Comparison of ENCODE assay signal across 8 mouse cellular contexts in the genomic region with DNA sequence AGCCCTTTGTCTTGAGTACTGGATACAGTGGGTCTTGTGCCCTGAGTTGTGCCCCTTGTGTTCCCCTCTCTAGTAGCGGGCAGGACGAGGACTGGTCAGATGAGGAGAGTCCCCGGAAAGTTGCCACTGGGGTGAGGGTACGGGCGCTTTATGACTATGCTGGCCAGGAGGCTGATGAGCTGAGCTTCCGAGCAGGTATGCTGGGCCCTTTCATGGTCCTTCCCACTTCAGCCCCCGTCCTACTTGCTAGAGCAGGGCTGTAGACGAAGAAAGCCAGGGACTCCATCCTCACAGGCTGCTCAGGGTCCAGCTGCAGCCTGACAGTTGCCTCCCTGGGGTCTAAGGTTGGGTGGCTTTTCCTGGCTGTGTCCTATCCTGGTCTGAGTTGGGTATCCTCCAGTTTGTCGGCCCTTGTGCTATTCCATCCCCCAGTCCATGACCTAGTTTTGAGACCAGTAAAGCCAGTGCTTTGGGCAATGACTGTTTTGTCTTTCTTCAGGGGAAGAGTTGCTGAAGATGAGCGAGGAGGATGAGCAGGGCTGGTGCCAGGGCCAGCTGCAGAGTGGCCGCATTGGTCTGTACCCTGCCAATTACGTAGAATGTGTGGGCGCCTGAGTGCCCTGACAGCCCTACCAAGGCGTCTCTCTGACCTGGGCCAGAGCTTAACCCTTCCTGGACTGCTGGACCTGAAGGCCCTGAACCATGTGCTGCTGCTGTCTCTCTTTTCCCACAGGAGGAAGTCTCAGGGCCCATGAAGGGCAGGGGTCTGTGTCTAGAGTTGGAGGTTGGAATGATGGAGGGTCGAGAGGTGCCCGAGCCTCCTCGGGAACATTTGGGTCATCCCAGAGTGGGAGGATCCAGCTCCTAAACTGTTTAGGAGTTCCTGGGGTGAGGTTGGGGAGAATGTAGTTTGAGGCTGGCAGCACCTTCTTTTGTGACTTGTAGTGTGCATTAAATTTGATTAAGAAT. TPM values are rescaled to one million over a fixed set of nuclear protein-coding genes. Genes with fewer than 3 reads are reported as not detected.
DNase-seq lines count a peak whose midpoint lies in the region; ATAC-seq and TF ChIP-seq lines count a peak whose summit lies in the region.

No protein-coding gene starts in this region.

- ATAC-seq in intestine, embryonic 16.5 days, result no peak
- no peak for ATAC-seq in neural tube, embryonic 13.5 days (ENCODE audit: low read depth)

- H3K4me3 ChIP-seq in left cerebral cortex, adult 2 months, result peak overlapping the region; percentile 83
- H3K4me3 ChIP-seq in forebrain, embryonic 10.5 days, result peak overlapping the region; percentile 92
- H3K4me3 ChIP-seq in intestine, embryonic 16.5 days (ENCODE audit: low read length), result peak overlapping the region; percentile 87
- peak overlapping the region; percentile 82 for H3K4me3 ChIP-seq in neural tube, embryonic 13.5 days

- peak overlapping the region; percentile 86 for H3K27ac ChIP-seq in left cerebral cortex, adult 2 months
- H3K27ac ChIP-seq in forebrain, embryonic 10.5 days, result peak overlapping the region; percentile 96
- peak overlapping the region; percentile 87 for H3K27ac ChIP-seq in intestine, embryonic 16.5 days (ENCODE audit: low read length)
- peak overlapping the region; percentile 95 for H3K27ac ChIP-seq in neural tube, embryonic 13.5 days (replicated peaks)

- intact Hi-C loops in left cerebral cortex, adult 2 months (cut with DNase I), result no loop called here
- intact Hi-C loops in left cerebral cortex, postnatal 10 days (cut with DNase I), result no loop called here
- intact Hi-C loops in gastrocnemius, postnatal 14 days (cut with DNase I; ENCODE audit: low total_unique reads), result no loop called here

- WGBS in forebrain, embryonic 10.5 days, result 89% methylated on average over 17 of the region's 17 CpGs
- WGBS in intestine, embryonic 16.5 days, result 89% methylated on average over 17 of the region's 17 CpGs
- WGBS in neural tube, embryonic 13.5 days, result 85% methylated on average over 17 of the region's 17 CpGs

- TF ChIP-seq CTCF in left cerebral cortex, adult 2 months (IDR thresholded peaks at IDR 0.05), result no peak

- peaks cover 27% of the 10 kb centered on the region for H3K4me1 ChIP-seq in forebrain, embryonic 10.5 days
- peaks cover 11% of the 10 kb centered on the region for H3K4me1 ChIP-seq in intestine, embryonic 16.5 days (ENCODE audit: control insufficient read depth, insufficient read depth, low read length)
- peaks cover 20% of the 10 kb centered on the region for H3K4me1 ChIP-seq in neural tube, embryonic 13.5 days (replicated peaks)

- H3K9me3 ChIP-seq in forebrain, embryonic 10.5 days, result no peaks in the 10 kb centered on the region
- H3K9me3 ChIP-seq in intestine, embryonic 16.5 days (ENCODE audit: control insufficient read depth, low read length), result no peaks in the 10 kb centered on the region
- H3K9me3 ChIP-seq in neural tube, embryonic 13.5 days, result no peaks in the 10 kb centered on the region

- DNase-seq in left cerebral cortex, adult 2 months (ENCODE audit: extremely low spot score in 1 of 2, low spot score in 2 of 2), result no peak
- no peak for DNase-seq in left cerebral cortex, postnatal 10 days (ENCODE audit: extremely low spot score in 1 of 2, low spot score in 2 of 2)
- no peak for DNase-seq in forebrain, embryonic 10.5 days (ENCODE audit: extremely low spot score, low spot score)
- no peak for DNase-seq in gastrocnemius, postnatal 14 days
- no peak for DNase-seq in embryo, embryonic 11 days
- DNase-seq in urinary bladder, postnatal 36 days (ENCODE audit: low spot score in 2 of 2), result no peak

- H3K4me2 ChIP-seq in intestine, embryonic 16.5 days (ENCODE audit: low read depth, low read length), result peak overlapping the region; percentile 69
- H3K4me2 ChIP-seq in neural tube, embryonic 13.5 days, result peak overlapping the region; percentile 83

- H3K36me3 ChIP-seq in forebrain, embryonic 10.5 days (replicated peaks), result peaks cover 71% of the 10 kb centered on the region
- peaks cover 13% of the 10 kb centered on the region; the same call in 1 of the 2 replicates for H3K36me3 ChIP-seq in intestine, embryonic 16.5 days (ENCODE audit: control insufficient read depth, insufficient read depth, low read length)
- peaks cover 25% of the 10 kb centered on the region for H3K36me3 ChIP-seq in neural tube, embryonic 13.5 days

- H3K27me3 ChIP-seq in forebrain, embryonic 10.5 days (ENCODE audit: poor library complexity, severe bottlenecking), result 0 out of 2 replicates have a peak, but pooled peaks cover 6% of the 10 kb centered on the region
- no peaks in the 10 kb centered on the region for H3K27me3 ChIP-seq in intestine, embryonic 16.5 days (replicated peaks; ENCODE audit: control insufficient read depth, insufficient read depth, low read length)
- no peaks in the 10 kb centered on the region for H3K27me3 ChIP-seq in neural tube, embryonic 13.5 days

- H3K9ac ChIP-seq in intestine, embryonic 16.5 days (ENCODE audit: low read depth, low read length), result peak overlapping the region; percentile 62
- H3K9ac ChIP-seq in neural tube, embryonic 13.5 days, result peak overlapping the region; percentile 67

RNA-seq across cellular contexts. Expression of a gene that starts 0.8 kb away (rescaled TPM):
- total RNA-seq in left cerebral cortex, adult 2 months (2021), result 10 to 100 TPM; 73.9 to 81.8 TPM
- 10 to 100 TPM; 60.5 to 61.6 TPM for total RNA-seq in left cerebral cortex, postnatal 10 days (2021)
- 97.5 and 99.0 TPM in 2 replicates for polyA plus RNA-seq in forebrain, embryonic 10.5 days (2016; fragmentation: Nextera tagmentation; extraction: Ambion mirVana)
- polyA plus RNA-seq in intestine, embryonic 16.5 days (2015; fragmentation: Nextera tagmentation; extraction: Ambion mirVana), result 68.4 and 73.1 TPM in 2 replicates
- polyA plus RNA-seq in neural tube, embryonic 13.5 days (2015; fragmentation: Nextera tagmentation; extraction: Ambion mirVana), result 64.5 and 67.0 TPM in 2 replicates
- 100 to 1,000 TPM in 1 of 2 experiments, 10 to 100 TPM in 1; 74.4 to 104 TPM for total RNA-seq in gastrocnemius, postnatal 14 days (2021)

RNA-seq across cellular contexts. Expression of a gene that starts 8.2 kb away (rescaled TPM):
- 10 to 100 TPM; 42.7 to 46.9 TPM for total RNA-seq in left cerebral cortex, adult 2 months (2021)
- total RNA-seq in left cerebral cortex, postnatal 10 days (2021), result 10 to 100 TPM; 36.4 to 38.7 TPM
- 38.7 and 40.1 TPM in 2 replicates for polyA plus RNA-seq in forebrain, embryonic 10.5 days (2016; fragmentation: Nextera tagmentation; extraction: Ambion mirVana)
- polyA plus RNA-seq in intestine, embryonic 16.5 days (2015; fragmentation: Nextera tagmentation; extraction: Ambion mirVana), result 17.0 and 21.0 TPM in 2 replicates
- polyA plus RNA-seq in neural tube, embryonic 13.5 days (2015; fragmentation: Nextera tagmentation; extraction: Ambion mirVana), result 14.8 and 15.3 TPM in 2 replicates
- total RNA-seq in gastrocnemius, postnatal 14 days (2021), result 100 to 1,000 TPM; 282 to 292 TPM

RNA-seq across cellular contexts. Expression of a gene that starts 27.2 kb away (rescaled TPM):
- 10 to 100 TPM; 11.7 to 14.4 TPM for total RNA-seq in left cerebral cortex, adult 2 months (2021)
- 10 to 100 TPM; 10.2 to 11.3 TPM for total RNA-seq in left cerebral cortex, postnatal 10 days (2021)
- 9.3 and 10.6 TPM in 2 replicates for polyA plus RNA-seq in forebrain, embryonic 10.5 days (2016; fragmentation: Nextera tagmentation; extraction: Ambion mirVana)
- polyA plus RNA-seq in intestine, embryonic 16.5 days (2015; fragmentation: Nextera tagmentation; extraction: Ambion mirVana), result 14.4 and 15.2 TPM in 2 replicates
- polyA plus RNA-seq in neural tube, embryonic 13.5 days (2015; fragmentation: Nextera tagmentation; extraction: Ambion mirVana), result 11.7 and 14.1 TPM in 2 replicates
- total RNA-seq in gastrocnemius, postnatal 14 days (2021), result 1 to 10 TPM; 3.1 to 4.1 TPM

Comparison
In these comparisons a context has a peak if more than half of its experiments do, and no peak if none do; other contexts are left out.
1. RNA of a gene that starts 8.2 kb away (total RNA-seq): 282 to 292 TPM in gastrocnemius, postnatal 14 days; 42.7 to 46.9 TPM in left cerebral cortex, adult 2 months and 36.4 to 38.7 TPM in left cerebral cortex, postnatal 10 days; every median in the first group is over 4 times any median in the second.
2. Peak in every context shown above with its lines, with median percentiles within 50 percentile points of each other: H3K27ac ChIP-seq and H3K4me3 ChIP-seq.